Mouse (Mus musculus): ENCODE measurements at regions not wholly inside any gene's neighbourhood (a gene's known extent, or its start where the extent isn't known, plus 50 kb on each side); places are given as distances from the start of the nearest gene placed in this dataset.

- Histone ChIP-seq H3K27ac (ENCODE audit: insufficient read depth, low read length) (no peak overlapping the region), H3K36me3 (ENCODE audit: control insufficient read depth, insufficient read depth, low read length, poor library complexity, severe bottlenecking) (no peaks in the 10 kb centered on the region), H3K27me3 (ENCODE audit: control insufficient read depth, insufficient read depth, low read length, poor library complexity, severe bottlenecking) (no peaks in the 10 kb centered on the region), H3K4me3 (ENCODE audit: low read depth, low read length) (no peak overlapping the region), H3K9me3 (replicated peaks; ENCODE audit: control insufficient read depth, insufficient read depth, low read length, poor library complexity, severe bottlenecking) (no peaks in the 10 kb centered on the region), H3K4me1 (ENCODE audit: control insufficient read depth, insufficient read depth, low read length) (no peaks in the 10 kb centered on the region), H3K9ac (ENCODE audit: low read depth, poor library complexity, severe bottlenecking) (no peak overlapping the region)
- no peak for TF ChIP-seq CTCF (IDR thresholded peaks at IDR 0.05; ENCODE audit: low read depth, low read length)
- no peak for TF ChIP-seq POLR2A (IDR thresholded peaks at IDR 0.05; ENCODE audit: insufficient read depth, low read length)
- TF ChIP-seq EP300 (IDR thresholded peaks at IDR 0.05; ENCODE audit: insufficient read depth, low read depth, low read length) = no peak
These were observed 141.7 kb upstream of the Slco3a1 start for GRCm38 (mm10) chr7:74696286-74696685.

GRCm38 (mm10) chr7:74693049-74693448, 138.5 kb upstream of the Slco3a1 start:
- Histone ChIP-seq H3K27ac (ENCODE audit: insufficient read depth, low read length) (no peak overlapping the region), H3K4me1 (ENCODE audit: control insufficient read depth, insufficient read depth, low read length) (no peaks in the 10 kb centered on the region), H3K4me3 (ENCODE audit: low read depth, low read length) (no peak overlapping the region), H3K9me3 (replicated peaks; ENCODE audit: control insufficient read depth, insufficient read depth, low read length, poor library complexity, severe bottlenecking) (no peaks in the 10 kb centered on the region), H3K9ac (ENCODE audit: low read depth, poor library complexity, severe bottlenecking) (no peak overlapping the region), H3K27me3 (ENCODE audit: control insufficient read depth, insufficient read depth, low read length, poor library complexity, severe bottlenecking) (no peaks in the 10 kb centered on the region), H3K36me3 (ENCODE audit: control insufficient read depth, insufficient read depth, low read length, poor library complexity, severe bottlenecking) (no peaks in the 10 kb centered on the region)
- no peak for TF ChIP-seq CTCF (IDR thresholded peaks at IDR 0.05; ENCODE audit: low read depth, low read length)
- TF ChIP-seq EP300 (IDR thresholded peaks at IDR 0.05; ENCODE audit: insufficient read depth, low read depth, low read length) = no peak
- no peak for TF ChIP-seq POLR2A (IDR thresholded peaks at IDR 0.05; ENCODE audit: insufficient read depth, low read length)

GRCm38 (mm10) chr7:74690706-74691105, 136.1 kb upstream of the Slco3a1 start:
- H3K4me3 ChIP-seq (ENCODE audit: low read depth, low read length) = no peak overlapping the region
- no peaks in the 10 kb centered on the region for H3K9me3 ChIP-seq (replicated peaks; ENCODE audit: control insufficient read depth, insufficient read depth, low read length, poor library complexity, severe bottlenecking)
- no peaks in the 10 kb centered on the region for H3K36me3 ChIP-seq (ENCODE audit: control insufficient read depth, insufficient read depth, low read length, poor library complexity, severe bottlenecking)
- no peaks in the 10 kb centered on the region for H3K27me3 ChIP-seq (ENCODE audit: control insufficient read depth, insufficient read depth, low read length, poor library complexity, severe bottlenecking)
- H3K9ac ChIP-seq (ENCODE audit: low read depth, poor library complexity, severe bottlenecking) = no peak overlapping the region
- TF ChIP-seq POLR2A (IDR thresholded peaks at IDR 0.05; ENCODE audit: insufficient read depth, low read length) (no peak), CTCF (IDR thresholded peaks at IDR 0.05; ENCODE audit: low read depth, low read length) (no peak), EP300 (IDR thresholded peaks at IDR 0.05; ENCODE audit: insufficient read depth, low read depth, low read length) (no peak)
- H3K4me1 ChIP-seq (ENCODE audit: control insufficient read depth, insufficient read depth, low read length) = no peaks in the 10 kb centered on the region
- H3K27ac ChIP-seq (ENCODE audit: insufficient read depth, low read length) = no peak overlapping the region

- Histone ChIP-seq H3K27me3 (ENCODE audit: control insufficient read depth, insufficient read depth, low read length, poor library complexity, severe bottlenecking) (no peaks in the 10 kb centered on the region), H3K9ac (ENCODE audit: low read depth, poor library complexity, severe bottlenecking) (no peak overlapping the region), H3K4me3 (ENCODE audit: low read depth, low read length) (no peak overlapping the region), H3K4me1 (ENCODE audit: control insufficient read depth, insufficient read depth, low read length) (no peaks in the 10 kb centered on the region), H3K36me3 (ENCODE audit: control insufficient read depth, insufficient read depth, low read length, poor library complexity, severe bottlenecking) (no peaks in the 10 kb centered on the region), H3K27ac (ENCODE audit: insufficient read depth, low read length) (no peak overlapping the region), H3K9me3 (replicated peaks; ENCODE audit: control insufficient read depth, insufficient read depth, low read length, poor library complexity, severe bottlenecking) (no peaks in the 10 kb centered on the region)
- TF ChIP-seq CTCF (IDR thresholded peaks at IDR 0.05; ENCODE audit: low read depth, low read length) = no peak
- no peak for TF ChIP-seq EP300 (IDR thresholded peaks at IDR 0.05; ENCODE audit: insufficient read depth, low read depth, low read length)
- TF ChIP-seq POLR2A (IDR thresholded peaks at IDR 0.05; ENCODE audit: insufficient read depth, low read length) = no peak
These were observed 133.6 kb upstream of the Slco3a1 start for GRCm38 (mm10) chr7:74688116-74688702.

- TF ChIP-seq EP300 (IDR thresholded peaks at IDR 0.05; ENCODE audit: insufficient read depth, low read depth, low read length) = no peak
- no peaks in the 10 kb centered on the region for H3K36me3 ChIP-seq (ENCODE audit: control insufficient read depth, insufficient read depth, low read length, poor library complexity, severe bottlenecking)
- H3K27ac ChIP-seq (ENCODE audit: insufficient read depth, low read length) = no peak overlapping the region
- H3K4me1 ChIP-seq (ENCODE audit: control insufficient read depth, insufficient read depth, low read length) = no peaks in the 10 kb centered on the region
- no peaks in the 10 kb centered on the region for H3K9me3 ChIP-seq (replicated peaks; ENCODE audit: control insufficient read depth, insufficient read depth, low read length, poor library complexity, severe bottlenecking)
- no peak overlapping the region for H3K9ac ChIP-seq (ENCODE audit: low read depth, poor library complexity, severe bottlenecking)
- no peak overlapping the region for H3K4me3 ChIP-seq (ENCODE audit: low read depth, low read length)
- H3K27me3 ChIP-seq (ENCODE audit: control insufficient read depth, insufficient read depth, low read length, poor library complexity, severe bottlenecking) = no peaks in the 10 kb centered on the region
These were observed 132.9 kb upstream of the Slco3a1 start for GRCm38 (mm10) chr7:74687303-74688115.

- Histone ChIP-seq H3K9ac (ENCODE audit: low read depth, poor library complexity, severe bottlenecking) (no peak overlapping the region), H3K9me3 (replicated peaks; ENCODE audit: control insufficient read depth, insufficient read depth, low read length, poor library complexity, severe bottlenecking) (no peaks in the 10 kb centered on the region), H3K36me3 (ENCODE audit: control insufficient read depth, insufficient read depth, low read length, poor library complexity, severe bottlenecking) (no peaks in the 10 kb centered on the region), H3K27me3 (ENCODE audit: control insufficient read depth, insufficient read depth, low read length, poor library complexity, severe bottlenecking) (no peaks in the 10 kb centered on the region), H3K27ac (ENCODE audit: insufficient read depth, low read length) (no peak overlapping the region), H3K4me1 (ENCODE audit: control insufficient read depth, insufficient read depth, low read length) (no peaks in the 10 kb centered on the region), H3K4me3 (ENCODE audit: low read depth, low read length) (no peak overlapping the region)
- no peak for TF ChIP-seq POLR2A (IDR thresholded peaks at IDR 0.05; ENCODE audit: insufficient read depth, low read length)
- no peak for TF ChIP-seq EP300 (IDR thresholded peaks at IDR 0.05; ENCODE audit: insufficient read depth, low read depth, low read length)
- no peak for TF ChIP-seq CTCF (IDR thresholded peaks at IDR 0.05; ENCODE audit: low read depth, low read length)
These were observed 129.4 kb upstream of the Slco3a1 start for GRCm38 (mm10) chr7:74683979-74684378.

All from ES-Bruce4 (cell line).